Mouse (Mus musculus) Patski (cell line): ENCODE measurements around the gene Slc39a9. TPM values are rescaled to one million over a fixed set of nuclear protein-coding genes. Genes with fewer than 3 reads are reported as not detected.

Experiments
- ATAC-seq: fragments of 100-300 bp; one replicate; pipeline ENCODE4 v1.8.0; 2021
- CTCF ChIA-PET: fragments of 350-600 bp; sonication (Branson Sonifier 250); formaldehyde crosslinking; loops from one replicate; lab custom pipeline; 2022; ENCODE audit warnings: inconsistent platforms; lab: Charles Lee
- POLR2A ChIA-PET: fragments of 350-600 bp; sonication (Branson Sonifier 250); formaldehyde crosslinking; loops from one replicate; lab custom pipeline; 2022; ENCODE audit warnings: antibody characterized with exemption, inconsistent platforms; lab: Charles Lee
- DNase-seq: peaks from one replicate; pipeline ENCODE4 v3.0.0-alpha.2; 2011; ENCODE audit warnings: low read depth, low spot score
- H3K27me3 ChIP-seq: fragments of 371-371 bp; one replicate; pipeline ENCODE4 v1.5.1; 2021
- CTCF ChIP-seq: fragments of 100-300 bp; IDR thresholded peaks from one replicate; pipeline ENCODE4 v1.5.1; 2021
- in situ Hi-C: fragments of 300-500 bp; cut with MboI; formaldehyde crosslinking; loops from 3 replicates; pipeline ENCODE4 v1.11.1; 2018; ENCODE audit warnings: low pct_unique_long_range_greater_than_20kb, mixed read lengths
- polyA plus RNA-seq: library from polyadenylated mRNA; unstranded; gene quantifications from one replicate; pipeline ENCODE4 v1.2.3, GENCODE M21; 2021

Gene Slc39a9
- polyA plus RNA-seq, 1 experiment from 2014 or later = 30.9 TPM

DNA sequence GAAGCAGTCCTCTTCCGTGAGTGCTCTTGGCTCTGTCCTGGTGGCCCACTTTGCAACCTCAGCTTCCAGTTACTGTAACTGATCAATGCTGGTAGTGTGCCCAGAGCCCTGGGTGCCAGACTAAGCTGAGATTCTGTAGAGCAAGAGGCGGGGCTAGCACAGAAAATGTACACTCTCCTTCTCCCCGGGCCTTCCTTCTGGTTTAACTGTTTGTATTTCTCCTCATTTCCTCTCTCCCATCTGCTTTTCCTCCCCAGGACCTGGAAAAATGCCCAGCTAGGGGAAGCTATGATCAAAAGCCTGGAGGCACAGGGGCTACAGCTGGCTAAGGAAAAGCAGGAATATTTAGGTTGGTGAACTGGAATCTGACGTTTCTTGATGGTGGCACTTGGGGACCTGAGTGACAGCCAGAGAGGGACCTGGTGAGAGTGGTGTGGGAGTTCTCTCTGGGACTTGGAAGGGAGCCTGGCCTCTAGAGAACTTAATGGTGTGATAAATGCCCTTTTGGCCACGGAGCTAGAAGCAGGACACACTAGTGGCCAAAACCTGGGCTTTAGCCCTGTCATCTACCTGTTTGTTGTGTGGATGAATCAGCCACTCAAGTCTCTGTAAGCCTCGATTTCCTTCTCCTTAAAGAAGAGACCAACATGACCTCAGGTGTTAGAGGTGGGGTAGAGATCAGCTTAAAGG is 63.4 kb downstream of the Slc39a9 start:
- no peak for DNase-seq
- no peak for TF ChIP-seq CTCF
- CTCF ChIA-PET = interaction anchor here (0.9 kb wide), 2 partner anchors 34 to 35 kb away, joined by 3 read pairs; no protein-coding TSS in a partner anchor
- ATAC-seq = no peak
- peaks cover 3% of the 10 kb centered on the region for H3K27me3 ChIP-seq
- POLR2A ChIA-PET = interaction anchor here (1.3 to 1.4 kb wide), 2 partner anchors 8 to 12 kb away, joined by 3 read pairs; no protein-coding TSS in a partner anchor
- in situ Hi-C loops = no loop called here

DNA sequence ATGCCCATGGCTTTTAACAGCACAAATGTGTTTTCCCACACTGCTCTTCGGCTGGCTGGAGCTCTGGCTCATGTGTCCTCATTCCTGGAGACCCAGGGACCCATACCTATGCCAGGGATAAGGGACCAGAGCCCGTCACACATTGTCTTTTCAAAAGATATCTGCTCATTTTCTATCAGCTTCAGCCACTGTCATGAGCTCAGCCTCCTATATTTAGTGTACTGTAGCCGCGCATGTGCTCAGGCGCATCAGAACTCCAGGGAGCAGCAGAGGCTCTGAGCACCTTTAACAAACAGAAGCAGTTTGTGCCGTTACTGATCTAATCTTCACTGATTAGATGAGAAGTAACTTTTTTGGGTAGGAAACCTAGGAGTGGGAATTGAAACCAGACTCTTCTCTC is 72.2 kb downstream of the Slc39a9 start:
- no peak for TF ChIP-seq CTCF
- no peaks in the 10 kb centered on the region for H3K27me3 ChIP-seq
- ATAC-seq = no peak
- CTCF ChIA-PET = interaction anchor here (2.0 kb wide), 1 partner anchor 9 kb away, joined by 5 read pairs; no protein-coding TSS in a partner anchor
- in situ Hi-C loops = no loop called here
- POLR2A ChIA-PET = interaction anchor here (0.7 to 0.9 kb wide), 2 partner anchors 9 to 13 kb away, joined by 3 read pairs; no protein-coding TSS in a partner anchor
- no peak for DNase-seq

DNA sequence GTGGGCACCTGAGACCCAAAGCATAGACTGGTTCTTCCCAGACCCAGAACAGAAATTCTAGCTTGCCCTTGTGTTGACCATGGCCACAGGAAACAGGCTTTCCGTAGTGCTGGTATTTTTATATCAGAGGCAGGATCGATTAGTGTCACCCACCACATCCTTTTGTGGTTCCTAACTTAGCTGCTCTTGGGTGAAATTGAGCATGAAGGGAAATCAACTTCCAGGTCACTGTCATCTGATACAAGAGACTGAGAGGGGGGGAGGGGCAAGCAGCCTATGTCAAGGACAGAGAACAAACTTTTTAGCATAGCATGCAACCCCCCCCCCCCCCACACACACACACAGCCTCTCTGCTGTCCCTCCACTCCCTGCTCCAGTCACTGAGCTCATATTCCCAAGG is 75.5 kb downstream of the Slc39a9 start:
- no peak for ATAC-seq
- no peaks in the 10 kb centered on the region for H3K27me3 ChIP-seq
- no peak for TF ChIP-seq CTCF
- CTCF ChIA-PET = interaction anchor here (1.3 kb wide), 1 partner anchor 46 kb away, joined by 4 read pairs; no protein-coding TSS in a partner anchor
- POLR2A ChIA-PET = interaction anchor here (1.1 kb wide), 1 partner anchor 23 kb away, joined by 5 read pairs; no protein-coding TSS in a partner anchor
- in situ Hi-C loops = no loop called here
- DNase-seq = no peak

DNA sequence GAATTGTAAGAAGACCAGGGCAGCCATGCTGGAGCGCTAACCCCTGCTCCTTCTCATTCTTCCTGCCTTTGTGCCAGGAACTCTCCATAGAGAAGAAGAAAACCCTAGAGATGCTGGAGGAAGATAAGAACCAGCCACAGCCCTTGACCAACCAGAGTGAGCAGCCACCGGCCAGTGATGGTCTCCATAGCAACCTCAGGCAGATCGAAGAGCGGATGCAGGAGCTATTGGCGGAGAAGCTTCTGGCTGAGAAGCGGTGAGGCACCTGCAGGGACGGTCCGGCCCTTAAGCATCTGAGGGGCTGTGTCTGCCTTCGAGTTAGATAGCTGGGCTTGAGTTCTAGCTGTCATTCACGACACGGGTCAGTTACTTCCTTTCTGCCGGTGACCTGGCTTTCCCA is 76.8 kb downstream of the Slc39a9 start:
- TF ChIP-seq CTCF = no peak
- DNase-seq (no peak), ATAC-seq (no peak)
- in situ Hi-C loops = no loop called here
- CTCF ChIA-PET = no interaction called here
- no peaks in the 10 kb centered on the region for H3K27me3 ChIP-seq
- POLR2A ChIA-PET = no interaction called here

DNA sequence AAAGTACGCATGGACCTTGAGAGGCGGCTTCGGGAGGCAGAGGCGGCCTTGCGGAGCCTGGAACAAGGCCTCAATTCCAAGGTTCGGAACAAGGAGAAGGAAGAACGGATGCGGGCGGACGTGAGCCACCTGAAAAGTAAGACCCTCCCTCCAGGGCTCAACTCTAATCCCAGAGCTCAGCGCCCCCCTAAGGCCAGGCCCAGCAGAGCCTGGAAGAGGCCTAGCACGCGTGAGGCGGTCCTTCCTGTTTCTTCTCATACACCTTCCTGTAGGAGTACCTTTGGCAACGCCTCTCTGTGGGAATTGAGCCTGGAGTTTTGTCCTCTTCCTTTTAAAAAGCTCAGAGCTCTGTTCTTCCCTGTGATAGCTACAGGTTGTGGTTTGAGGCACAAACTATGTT is 77.8 kb downstream of the Slc39a9 start:
- in situ Hi-C loops = no loop called here
- no peak for ATAC-seq
- POLR2A ChIA-PET = no interaction called here
- DNase-seq = no peak
- CTCF ChIA-PET = no interaction called here
- no peaks in the 10 kb centered on the region for H3K27me3 ChIP-seq
- no peak for TF ChIP-seq CTCF

DNA sequence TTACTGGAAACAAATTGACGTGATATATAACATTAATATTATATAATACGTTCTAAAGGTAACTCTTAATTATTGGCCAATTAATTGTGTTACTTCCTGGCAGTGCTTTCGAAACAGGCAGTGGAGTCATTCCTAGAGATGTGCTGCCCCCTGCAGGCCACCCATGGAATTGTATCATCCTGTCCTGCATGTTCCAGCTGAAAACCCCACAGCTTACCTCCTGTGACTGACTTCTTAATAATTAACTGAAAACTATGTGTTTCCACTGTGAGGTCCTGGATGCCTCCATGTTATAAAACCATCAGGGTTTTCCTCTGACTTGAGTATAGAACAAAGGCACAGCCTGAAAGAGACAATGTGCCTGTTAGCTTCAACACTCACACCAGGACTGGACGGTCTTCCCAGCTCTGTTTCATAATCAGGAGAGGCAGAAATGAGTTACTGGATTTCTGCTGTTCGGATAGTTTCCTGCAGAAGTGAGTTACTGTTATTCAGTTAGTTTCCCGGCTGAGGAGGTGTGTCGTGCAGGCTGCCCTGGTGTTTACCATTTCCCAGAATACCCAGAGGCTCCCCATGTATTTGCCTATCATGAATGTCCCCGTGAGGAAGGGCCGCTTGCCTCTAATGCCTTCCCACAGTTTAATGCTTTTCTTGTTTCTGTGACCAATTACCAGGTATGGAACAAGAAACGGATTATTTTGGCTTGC is 81.3 kb downstream of the Slc39a9 start:
- no peaks in the 10 kb centered on the region for H3K27me3 ChIP-seq
- peak; percentile 52 for ATAC-seq
- CTCF ChIA-PET = interaction anchor here (0.7 to 1.6 kb wide), 3 partner anchors 9 to 52 kb away, joined by 3 to 7 read pairs (median 5); no protein-coding TSS in a partner anchor
- in situ Hi-C loops = loop anchor here (5.0 kb wide), 1 partner anchor 37 kb away; the partner anchor contains the start of gene Ccdc177
- POLR2A ChIA-PET = no interaction called here
- peak; percentile 95 for TF ChIP-seq CTCF
- peak; percentile 49 for DNase-seq

DNA sequence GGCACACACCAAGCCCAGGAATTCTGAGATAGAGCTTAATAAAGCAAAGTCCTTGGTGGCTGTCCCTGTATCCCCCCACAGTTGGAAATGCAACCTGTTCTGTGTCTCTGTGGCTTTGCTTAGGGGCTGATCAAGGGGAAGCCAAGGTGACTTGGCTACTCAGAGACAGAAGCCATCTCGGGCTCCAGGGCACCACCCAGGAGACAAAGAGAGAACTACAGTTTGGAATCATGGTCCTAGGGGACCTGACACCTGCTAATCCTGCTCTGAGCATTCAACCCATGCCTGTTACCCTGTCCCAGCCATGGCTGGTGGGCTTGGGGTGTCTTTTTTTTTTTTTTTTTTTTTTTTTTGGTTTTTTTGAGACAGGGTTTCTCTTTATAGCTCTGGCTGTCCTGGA is 84.5 kb downstream of the Slc39a9 start:
- ChIA-PET POLR2A (no interaction called here), CTCF (no interaction called here)
- no peak for DNase-seq
- in situ Hi-C loops = loop anchor here (5.0 kb wide), 1 partner anchor 34 kb away; the partner anchor contains the start of gene Ccdc177
- TF ChIP-seq CTCF = no peak
- H3K27me3 ChIP-seq = no peaks in the 10 kb centered on the region
- ATAC-seq = no peak

DNA sequence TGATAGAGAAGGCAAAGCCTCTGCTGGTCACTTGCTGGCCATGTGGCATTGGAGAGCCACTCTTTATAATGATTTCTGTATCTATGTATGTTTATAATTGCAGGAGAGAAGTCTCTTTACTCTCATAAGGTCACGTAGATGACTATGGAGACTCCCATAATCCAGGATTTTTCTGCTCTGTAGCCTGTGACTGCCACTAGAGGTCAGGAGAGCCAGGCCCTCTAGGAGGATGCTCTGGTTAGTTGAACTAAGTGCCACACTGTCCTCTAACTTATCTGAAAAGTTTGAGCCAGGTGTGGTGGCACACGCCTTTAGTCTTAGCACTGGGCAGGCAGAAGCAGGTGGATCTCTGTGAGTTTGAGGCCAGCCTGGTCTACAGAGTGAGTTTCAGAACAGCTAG is 85.1 kb downstream of the Slc39a9 start:
- TF ChIP-seq CTCF = peak; percentile 70
- CTCF ChIA-PET = no interaction called here
- DNase-seq (no peak), ATAC-seq (no peak)
- in situ Hi-C loops = loop anchor here (5.0 kb wide), 1 partner anchor 33 kb away; the partner anchor contains the start of gene Ccdc177
- H3K27me3 ChIP-seq = no peaks in the 10 kb centered on the region
- POLR2A ChIA-PET = no interaction called here

DNA sequence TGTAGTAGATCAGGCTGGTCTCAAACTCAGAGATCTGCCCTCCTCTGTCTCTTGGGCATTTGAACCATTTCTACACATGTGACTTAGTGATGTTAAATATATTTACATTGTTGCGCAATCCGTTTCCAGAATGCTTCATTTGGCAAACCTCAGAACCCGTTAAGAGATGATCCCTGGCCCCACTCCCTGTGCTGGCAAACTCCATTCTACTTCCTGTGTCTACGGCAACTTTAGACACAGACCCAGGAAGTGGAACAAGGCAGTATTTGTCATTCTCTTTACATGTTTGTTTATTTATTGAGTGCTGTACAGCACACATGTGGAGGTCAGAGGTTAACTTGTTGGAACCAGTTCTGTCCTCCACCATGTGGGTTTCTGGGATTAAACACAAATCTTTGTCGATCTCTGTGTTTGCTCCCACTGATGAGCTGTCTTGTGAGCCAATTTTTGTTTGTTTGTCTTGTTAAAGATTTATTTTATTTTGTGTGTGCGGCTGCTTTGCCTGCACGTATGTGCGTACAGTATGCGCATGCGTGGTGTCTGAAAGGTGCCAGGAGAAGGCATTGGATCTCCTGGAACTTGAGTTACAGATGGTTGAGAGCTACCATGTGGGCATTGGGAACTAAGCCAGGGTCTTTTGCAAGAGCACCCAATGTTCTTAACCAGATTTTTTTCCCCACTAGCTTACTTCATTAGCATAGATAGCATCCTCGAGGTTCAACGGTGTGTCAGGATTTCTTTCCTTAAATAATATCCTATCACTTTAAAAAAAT is 86.3 kb downstream of the Slc39a9 start:
- in situ Hi-C loops = loop anchor here (5.0 kb wide), 1 partner anchor 32 kb away; the partner anchor contains the start of gene Ccdc177
- no peak for ATAC-seq
- ChIA-PET CTCF (interaction anchor here (1.7 kb wide), 1 partner anchor 19 kb away, joined by 5 read pairs; no protein-coding TSS in a partner anchor), POLR2A (no interaction called here)
- DNase-seq = no peak
- no peaks in the 10 kb centered on the region for H3K27me3 ChIP-seq
- no peak for TF ChIP-seq CTCF

DNA sequence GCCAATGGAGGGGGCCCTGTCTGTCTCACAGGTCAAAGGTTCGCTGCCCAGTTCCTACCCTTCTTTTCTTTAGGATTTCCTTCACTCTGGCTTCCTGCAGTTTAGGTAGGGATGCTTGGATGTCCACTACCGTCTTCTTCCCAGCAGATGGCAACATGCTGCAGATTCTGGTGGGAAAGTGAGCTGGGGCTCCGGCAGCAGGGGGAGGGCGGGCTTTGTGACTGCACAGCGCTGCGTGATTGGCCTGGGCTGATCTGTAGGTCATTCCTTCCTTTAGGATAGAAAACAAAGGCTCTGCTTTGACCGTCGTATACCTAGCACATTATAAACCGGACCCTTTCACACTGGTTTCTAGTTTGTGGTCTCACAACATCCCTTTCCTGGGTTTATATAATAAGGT is 86.9 kb downstream of the Slc39a9 start:
- in situ Hi-C loops = no loop called here
- ATAC-seq (peak; percentile 77), DNase-seq (no peak)
- ChIA-PET POLR2A (no interaction called here), CTCF (interaction anchor here (1.6 to 1.7 kb wide), 2 partner anchors 18 to 29 kb away, joined by 4 to 5 read pairs; partner anchors contain the start of gene Ccdc177)
- H3K27me3 ChIP-seq = no peaks in the 10 kb centered on the region
- TF ChIP-seq CTCF = peak; percentile 82

Other genes with a start within 250 kb of the Slc39a9 start
- 33.2 TPM for gene Dcaf5, start 207.3 kb upstream of the Slc39a9 start, polyA plus RNA-seq
- gene Exd2, start 180.8 kb upstream of the Slc39a9 start, polyA plus RNA-seq = 17.1 TPM
- 0.27 TPM for gene Galnt16, start 125.6 kb upstream of the Slc39a9 start, polyA plus RNA-seq
- 183 TPM for gene Erh, start 458 bp downstream of the Slc39a9 start, polyA plus RNA-seq
- not detected for gene Plekhd1, start 48.7 kb downstream of the Slc39a9 start, polyA plus RNA-seq
- gene Ccdc177, start 116.8 kb downstream of the Slc39a9 start, polyA plus RNA-seq = 0.28 TPM
- 86.2 TPM for gene Susd6, start 146.6 kb downstream of the Slc39a9 start, polyA plus RNA-seq